Mouse (Mus musculus) erythroblast, embryonic 14.5 days (primary cell): Measurements from ENCODE around the gene Igsf9b. TPM values are rescaled to one million over a fixed set of nuclear protein-coding genes. Genes with fewer than 3 reads are reported as not detected.

Source experiments
- H3K27me3 ChIP-seq: 2 replicates; pipeline ENCODE4 v1.6.1; 2012; ENCODE audit warnings: inconsistent platforms; ENCODE audit not compliant: control insufficient read depth
- H3K36me3 ChIP-seq: 2 replicates; pipeline ENCODE4 v1.6.1; 2012; ENCODE audit warnings: mild to moderate bottlenecking, inconsistent platforms; ENCODE audit not compliant: control insufficient read depth
- H3K4me1 ChIP-seq: 2 replicates; pipeline ENCODE4 v1.6.1; 2012; ENCODE audit warnings: inconsistent platforms; ENCODE audit not compliant: control insufficient read depth
- H3K4me3 ChIP-seq: replicated peaks from 2 replicates; pipeline ENCODE3; 2012; ENCODE audit warnings: moderate library complexity, mild to moderate bottlenecking, inconsistent platforms
- H3K9me3 ChIP-seq: 2 replicates; pipeline ENCODE4 v1.6.1; 2012; ENCODE audit warnings: low read length, inconsistent platforms, mixed read lengths; ENCODE audit not compliant: control insufficient read depth
- GATA1 ChIP-seq: IDR thresholded peaks from 2 replicates; pipeline ENCODE4 v1.6.1; 2012; ENCODE audit warnings: low read length, inconsistent platforms, mixed read lengths
- TAL1 ChIP-seq: IDR thresholded peaks from 3 replicates; pipeline ENCODE4 v1.6.1; 2012; ENCODE audit warnings: low read length, inconsistent platforms, mixed read lengths
- polyA plus RNA-seq: library from polyadenylated mRNA; stranded (reverse); fragments of >175 nt; gene quantifications from 2 replicates; pipeline ENCODE4 v1.2.3, GENCODE M21; 2012

Gene Igsf9b
- polyA plus RNA-seq, 1 experiment, result not detected

DNA sequence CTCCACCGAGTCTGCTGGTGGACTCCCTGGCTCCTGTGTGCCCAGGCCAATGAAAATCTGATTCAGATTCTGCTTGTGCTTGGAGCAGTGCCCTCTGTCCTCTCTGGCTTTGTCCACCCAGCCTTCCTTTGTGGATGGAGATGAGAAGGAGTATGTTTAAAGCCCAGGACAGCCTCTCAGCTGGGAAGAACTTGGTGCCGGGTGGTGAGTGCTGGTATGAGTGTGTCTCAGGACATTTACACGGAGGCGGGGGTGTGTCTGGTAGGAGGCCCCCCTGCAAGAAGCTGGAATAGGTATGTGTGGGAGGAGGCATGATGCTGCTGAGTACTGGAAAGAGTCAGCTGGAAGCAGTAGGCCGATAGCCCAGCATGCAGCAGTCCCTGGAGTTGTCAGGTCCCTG, 3.3 kb downstream of the Igsf9b start:
- Histone ChIP-seq H3K27me3 (peaks cover 43% of the 10 kb centered on the region), H3K36me3 (no peaks in the 10 kb centered on the region), H3K4me1 (no peaks in the 10 kb centered on the region), H3K9me3 (no peaks in the 10 kb centered on the region), H3K4me3 (no peak overlapping the region)
- no peak for TF ChIP-seq TAL1
- TF ChIP-seq GATA1, result no peak

DNA sequence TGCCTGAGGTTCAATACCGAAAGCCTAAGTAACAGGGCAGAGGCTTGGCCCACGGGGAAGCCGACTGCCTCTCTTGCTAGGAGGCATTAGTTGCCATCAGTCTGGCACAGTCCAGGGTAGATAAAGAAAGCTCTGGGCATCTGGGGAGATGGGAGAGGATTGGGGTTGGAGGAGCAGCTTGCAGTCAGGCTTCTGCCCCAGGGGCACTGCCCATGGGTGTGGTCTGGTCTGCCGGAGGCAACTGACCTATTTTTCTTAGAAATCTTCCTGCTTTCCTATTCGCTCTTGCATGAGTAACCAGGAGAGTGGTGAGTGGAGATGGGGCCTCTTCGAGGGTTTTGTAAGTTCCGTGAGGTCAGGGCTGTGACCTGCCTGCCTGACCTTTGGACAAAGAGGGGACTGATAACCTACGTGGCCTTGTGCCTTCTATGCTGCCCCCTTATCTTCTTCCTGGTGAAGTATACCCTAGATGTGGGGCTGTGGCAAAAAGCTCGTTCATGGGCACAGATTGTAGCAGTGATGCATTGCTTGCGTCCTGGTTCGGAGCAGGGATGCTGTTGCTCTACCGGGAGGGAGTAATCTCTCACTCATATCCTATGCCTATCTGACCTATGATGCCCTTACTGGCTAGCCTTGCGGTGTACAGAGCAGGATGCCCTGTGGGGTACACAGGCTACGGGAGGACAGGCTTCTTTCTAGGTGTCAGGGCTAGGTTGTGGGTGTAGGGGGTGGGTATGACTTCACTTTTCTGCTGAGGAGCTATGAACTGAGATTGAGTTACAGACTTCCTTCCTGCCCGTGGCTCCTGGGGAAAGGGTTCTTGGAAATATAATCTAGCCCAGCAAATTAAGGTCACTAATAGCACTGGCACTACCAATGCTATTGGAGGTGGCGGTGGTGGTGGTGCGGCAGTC, 4.8 kb downstream of the Igsf9b start:
- Histone ChIP-seq H3K27me3 (peaks cover 29% of the 10 kb centered on the region), H3K4me1 (no peaks in the 10 kb centered on the region), H3K9me3 (no peaks in the 10 kb centered on the region), H3K36me3 (no peaks in the 10 kb centered on the region), H3K4me3 (no peak overlapping the region)
- no peak for TF ChIP-seq GATA1

DNA sequence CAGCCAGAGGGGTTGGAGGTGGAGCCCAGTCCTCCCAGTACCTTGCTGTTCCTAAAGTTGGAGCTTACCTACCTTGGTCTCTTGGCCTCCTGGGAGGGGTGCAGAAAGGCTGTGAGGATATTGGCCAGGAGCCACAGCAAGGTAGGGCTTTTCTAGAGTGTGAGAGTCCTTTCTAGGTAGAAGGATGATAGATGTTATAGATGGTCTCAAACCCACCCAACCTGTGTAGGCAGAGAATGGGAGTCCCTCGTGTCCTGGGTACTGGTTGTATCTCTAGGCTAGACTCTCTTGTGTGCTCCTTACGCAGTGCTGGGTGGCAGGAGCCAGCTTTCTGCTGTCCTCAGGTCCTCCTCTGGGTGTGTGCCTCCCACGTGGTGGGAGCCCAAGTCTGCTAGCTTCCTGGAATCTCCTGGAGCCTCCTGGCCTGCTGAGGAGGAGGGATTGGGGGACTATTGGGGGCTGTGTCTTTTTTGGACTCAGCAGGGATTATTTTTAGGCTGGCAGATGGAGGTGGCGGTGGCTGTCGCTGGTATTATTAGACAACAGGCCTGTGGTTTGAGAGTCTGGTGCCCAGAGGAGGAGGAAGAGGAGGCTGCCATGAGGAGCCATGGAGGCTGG, 5.6 kb downstream of the Igsf9b start:
- no peak overlapping the region for H3K4me3 ChIP-seq
- no peak for TF ChIP-seq TAL1
- no peak for TF ChIP-seq GATA1
- H3K27me3 ChIP-seq, result peaks cover 21% of the 10 kb centered on the region

DNA sequence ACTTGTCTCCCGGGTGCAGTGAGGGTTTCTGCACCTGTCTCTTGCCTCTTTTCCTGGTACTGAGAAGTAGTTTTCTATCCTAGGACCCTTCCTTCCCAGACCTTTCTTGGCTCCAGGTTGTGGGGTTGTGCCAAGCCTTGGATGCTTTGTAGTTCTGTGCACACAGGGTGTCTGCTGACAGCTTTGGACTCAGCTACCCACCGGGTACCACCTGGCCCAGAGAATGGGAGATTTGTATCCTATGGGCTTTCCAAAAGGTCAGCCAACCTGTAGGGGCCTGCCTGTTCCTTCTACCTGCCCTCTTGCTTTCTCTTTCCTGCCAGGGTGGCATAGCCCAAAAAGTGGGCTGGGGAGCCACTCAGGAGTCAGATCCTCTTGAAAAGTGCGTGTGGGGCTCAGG, 6.5 kb downstream of the Igsf9b start:
- Histone ChIP-seq H3K4me3 (no peak overlapping the region), H3K27me3 (peaks cover 12% of the 10 kb centered on the region), H3K4me1 (no peaks in the 10 kb centered on the region), H3K36me3 (no peaks in the 10 kb centered on the region), H3K9me3 (no peaks in the 10 kb centered on the region)
- TF ChIP-seq GATA1, result no peak

More for the DNA sequence above, 5.6 kb downstream of the Igsf9b start:
- Histone ChIP-seq H3K9me3 (no peaks in the 10 kb centered on the region), H3K4me1 (no peaks in the 10 kb centered on the region), H3K36me3 (no peaks in the 10 kb centered on the region)

DNA sequence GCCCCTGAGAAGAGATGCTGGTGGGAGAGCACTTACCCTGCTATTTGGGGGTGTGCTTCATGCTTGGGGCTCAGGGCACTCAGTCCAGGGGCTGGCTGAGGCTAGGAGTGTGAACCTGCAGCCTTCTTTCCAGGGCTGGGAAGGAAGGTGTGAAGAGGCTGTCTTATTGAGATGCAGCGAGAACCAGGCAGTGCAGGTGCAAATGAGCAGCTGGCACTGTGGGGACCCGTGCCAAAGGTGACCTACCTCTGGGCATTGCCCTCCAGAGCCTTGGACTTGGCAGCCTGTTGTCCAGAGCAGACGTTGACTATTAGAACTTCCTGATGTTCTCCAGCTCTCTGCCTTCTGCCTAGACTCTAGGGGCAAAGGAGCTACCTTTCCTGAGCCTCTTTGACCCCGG, 7.6 kb downstream of the Igsf9b start:
- H3K36me3 ChIP-seq, result no peaks in the 10 kb centered on the region
- no peak overlapping the region for H3K4me3 ChIP-seq
- no peaks in the 10 kb centered on the region for H3K9me3 ChIP-seq
- H3K4me1 ChIP-seq, result no peaks in the 10 kb centered on the region
- TF ChIP-seq GATA1, result no peak
- H3K27me3 ChIP-seq, result peaks cover under 1% of the 10 kb centered on the region

DNA sequence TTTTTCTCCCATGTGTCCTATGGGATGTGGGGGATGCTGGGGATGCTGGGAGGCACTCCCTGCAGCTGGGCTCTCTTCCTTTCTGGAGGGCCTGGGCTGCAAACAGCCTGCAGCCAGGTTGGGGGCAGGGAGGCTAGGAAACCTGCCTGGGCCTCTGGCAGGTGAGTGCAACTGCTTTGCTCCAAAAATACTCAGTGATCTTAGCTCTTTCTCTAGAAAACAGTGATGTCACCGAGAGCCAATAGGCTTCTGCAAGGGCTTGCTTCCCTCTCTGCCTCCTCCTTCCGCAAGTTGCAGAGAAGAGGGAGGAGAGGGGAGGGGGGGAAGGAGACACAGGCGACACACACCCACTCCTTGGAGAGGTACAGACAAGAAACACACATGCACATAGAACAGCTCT, 8.3 kb downstream of the Igsf9b start:
- TF ChIP-seq GATA1 (no peak), TAL1 (no peak)
- no peaks in the 10 kb centered on the region for H3K36me3 ChIP-seq
- no peak overlapping the region for H3K4me3 ChIP-seq
- H3K27me3 ChIP-seq, result no peaks in the 10 kb centered on the region
- no peaks in the 10 kb centered on the region for H3K9me3 ChIP-seq
- no peaks in the 10 kb centered on the region for H3K4me1 ChIP-seq

DNA sequence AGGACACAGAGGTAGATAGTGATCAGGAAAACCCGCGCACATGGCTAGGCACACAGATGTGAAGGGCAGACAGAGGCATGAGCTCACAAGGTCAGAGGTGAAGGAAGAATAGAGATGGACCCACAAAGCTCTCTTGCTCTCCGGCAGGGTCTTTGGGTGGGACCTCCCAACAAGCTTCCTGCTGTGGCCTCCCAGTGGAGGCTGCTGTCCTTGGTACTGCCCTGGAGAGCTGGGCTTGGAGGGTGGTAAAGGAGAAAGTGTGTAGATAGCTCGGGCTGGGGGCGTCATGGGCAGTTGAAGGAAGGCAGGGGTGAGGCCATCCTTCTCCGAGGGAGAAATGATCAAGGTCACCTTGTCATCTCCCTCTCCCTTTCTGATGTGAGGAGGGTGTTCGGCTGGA, 9.0 kb downstream of the Igsf9b start:
- Histone ChIP-seq H3K4me3 (no peak overlapping the region), H3K27me3 (no peaks in the 10 kb centered on the region), H3K36me3 (no peaks in the 10 kb centered on the region), H3K9me3 (no peaks in the 10 kb centered on the region), H3K4me1 (no peaks in the 10 kb centered on the region)
- TF ChIP-seq GATA1 (no peak), TAL1 (no peak)

DNA sequence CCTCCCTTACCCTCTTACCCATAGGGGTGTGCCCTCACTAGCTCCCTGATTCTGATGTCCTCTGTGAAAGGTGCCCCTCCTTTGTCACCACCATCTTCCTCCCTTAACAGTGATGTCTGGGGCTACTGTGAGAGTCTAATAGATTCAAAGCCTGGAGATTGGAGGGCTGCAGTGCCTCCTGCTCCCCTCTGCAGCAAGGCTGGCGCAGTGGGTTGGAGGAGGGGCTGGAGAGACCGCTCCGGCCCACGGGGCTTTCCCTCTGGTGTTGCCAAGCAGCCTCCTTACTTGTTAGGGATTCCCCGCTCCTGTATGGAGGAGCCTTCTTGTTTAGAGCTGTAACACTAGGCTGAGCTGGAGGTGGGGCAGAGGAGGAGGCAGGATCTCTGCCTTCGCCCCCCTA, 9.6 kb downstream of the Igsf9b start:
- Histone ChIP-seq H3K4me3 (no peak overlapping the region), H3K9me3 (no peaks in the 10 kb centered on the region), H3K27me3 (no peaks in the 10 kb centered on the region), H3K4me1 (no peaks in the 10 kb centered on the region), H3K36me3 (no peaks in the 10 kb centered on the region)
- TF ChIP-seq TAL1, result no peak

DNA sequence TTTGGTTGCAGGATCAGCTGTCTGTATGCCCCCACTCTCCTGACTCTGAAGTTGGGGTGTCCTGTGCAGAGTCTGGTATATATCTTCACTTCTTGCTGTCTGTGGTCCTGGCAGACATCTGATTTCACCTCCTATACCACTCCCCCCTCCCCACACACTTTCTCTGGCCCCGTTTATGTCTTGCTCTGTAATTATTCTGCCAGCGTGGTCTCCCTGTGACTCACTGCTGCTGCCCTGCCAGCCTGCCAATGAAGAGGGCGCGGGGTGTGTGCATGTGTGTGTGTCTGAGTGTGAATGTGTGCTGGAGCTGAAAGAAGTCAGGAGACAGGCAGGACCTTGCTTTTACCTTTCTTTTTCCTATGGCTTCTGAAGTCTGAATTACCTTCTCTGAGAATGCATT, 11.0 kb downstream of the Igsf9b start:
- Histone ChIP-seq H3K9me3 (no peaks in the 10 kb centered on the region), H3K27me3 (no peaks in the 10 kb centered on the region), H3K36me3 (no peaks in the 10 kb centered on the region), H3K4me3 (no peak overlapping the region), H3K4me1 (no peaks in the 10 kb centered on the region)
- TF ChIP-seq GATA1, result no peak
- TF ChIP-seq TAL1, result no peak
